Mouse (Mus musculus): ENCODE measurements around the gene Trpm5. TPM values are rescaled to one million over a fixed set of nuclear protein-coding genes. Genes with fewer than 3 reads are reported as not detected.
A peak's percentile ranks its signal among the peaks of the same experiment; 100 is the strongest.

Trpm5 gene
- total RNA-seq, 1 experiment: 1.0 TPM

DNA sequence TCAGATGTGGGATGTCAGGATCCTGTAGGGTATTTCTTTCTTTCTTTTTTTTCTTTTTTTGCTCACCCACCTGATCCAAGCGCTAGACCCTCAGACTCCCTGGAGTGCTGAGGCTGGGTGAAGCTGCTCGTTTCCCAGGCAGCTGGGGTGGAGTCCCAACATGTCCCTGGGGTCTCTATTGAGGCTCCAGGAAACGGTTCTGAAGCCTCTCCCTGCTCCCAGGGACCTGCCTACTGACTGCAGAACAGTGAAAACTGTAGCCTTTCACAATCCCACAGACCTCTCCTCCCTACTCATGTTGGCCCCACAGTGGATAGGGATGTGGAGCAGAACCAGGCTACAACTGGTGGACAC lies 39.9 kb downstream of the Trpm5 start:
- Histone ChIP-seq H3K27ac (ENCODE audit: insufficient read depth, low read depth, low read length, poor library complexity, severe bottlenecking) (peak overlapping the region; percentile 6; the same call in 1 of the 2 replicates), H3K9ac (ENCODE audit: insufficient read depth, low read depth, low read length, poor library complexity, severe bottlenecking) (peak overlapping the region; percentile 84), H3K4me3 (ENCODE audit: insufficient read depth in 1 of 2, low read depth in 1 of 2, low read length in 2 of 2, poor library complexity in 1 of 2, severe bottlenecking in 1 of 2) (peak overlapping the region; percentile 80 to 86), H3K9me3 (ENCODE audit: control insufficient read depth, insufficient read depth, low read depth, low read length) (no peaks in the 10 kb centered on the region), H3K36me3 (ENCODE audit: control insufficient read depth, insufficient read depth, low read length, poor library complexity, severe bottlenecking) (peaks cover 31% of the 10 kb centered on the region), H3K4me1 (ENCODE audit: control insufficient read depth in 2 of 2, insufficient read depth in 2 of 2, low read length in 2 of 2, poor library complexity in 1 of 2) (peaks cover 3 to 18% of the 10 kb centered on the region in 2 experiments; a peak in 3 of 4 replicates)
- DNase-seq (ENCODE audit: low read depth, low spot score): no peak
- in situ Hi-C loops (cut with MboI; ENCODE audit: low sequenced_read_pairs in 2 of 2, unreplicated experiment in 2 of 2): no loop called here
- no peak for TF ChIP-seq HCFC1 (IDR thresholded peaks at IDR 0.05; ENCODE audit: borderline replicate concordance, insufficient read depth, low read length)
- no peak for TF ChIP-seq CHD2 (IDR thresholded peaks at IDR 0.05; ENCODE audit: low read depth, low read length)
- no peak for TF ChIP-seq ZNF384 (IDR thresholded peaks at IDR 0.05; ENCODE audit: low read depth, low read length)
- no peak for TF ChIP-seq MAFK (IDR thresholded peaks at IDR 0.05; ENCODE audit: insufficient read depth, low read depth, low read length)
- no peak for TF ChIP-seq ZC3H11A (IDR thresholded peaks at IDR 0.05; ENCODE audit: borderline replicate concordance, low read depth, low read length)

DNA sequence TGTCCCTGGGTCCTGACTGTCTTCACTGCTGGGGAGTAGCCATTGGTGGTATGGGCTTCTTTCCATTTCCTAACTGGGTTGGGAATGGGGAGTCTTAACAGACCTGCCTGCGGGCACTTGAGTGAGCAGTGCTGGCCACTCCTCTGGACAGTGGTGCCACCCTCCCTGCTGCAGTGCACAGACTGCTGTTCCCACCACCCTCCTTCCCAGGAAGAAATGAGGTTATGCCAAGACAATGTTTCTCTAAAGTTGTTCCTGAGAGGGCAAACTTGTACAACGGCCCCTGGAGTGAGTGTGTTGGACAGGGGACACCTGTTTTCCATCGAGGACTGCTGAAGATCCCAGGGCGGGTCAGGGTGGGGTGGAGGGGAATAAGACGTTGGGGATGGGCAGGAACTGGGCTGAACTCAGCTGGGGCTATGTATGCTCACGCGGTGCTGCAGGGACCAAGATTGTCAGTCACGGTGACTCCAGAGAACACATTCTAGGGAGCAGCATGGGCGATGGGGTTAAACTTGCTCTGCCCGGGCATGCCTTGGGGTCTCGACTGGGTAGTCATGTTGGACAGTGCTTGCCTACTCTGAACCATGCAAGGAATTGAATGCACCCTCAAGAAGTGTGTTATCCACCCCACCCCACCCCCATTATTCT lies 40.4 kb downstream of the Trpm5 start:
- H3K27ac ChIP-seq (ENCODE audit: insufficient read depth, low read depth, low read length, poor library complexity, severe bottlenecking): peak overlapping the region; percentile 6; the same call in 1 of the 2 replicates

DNA sequence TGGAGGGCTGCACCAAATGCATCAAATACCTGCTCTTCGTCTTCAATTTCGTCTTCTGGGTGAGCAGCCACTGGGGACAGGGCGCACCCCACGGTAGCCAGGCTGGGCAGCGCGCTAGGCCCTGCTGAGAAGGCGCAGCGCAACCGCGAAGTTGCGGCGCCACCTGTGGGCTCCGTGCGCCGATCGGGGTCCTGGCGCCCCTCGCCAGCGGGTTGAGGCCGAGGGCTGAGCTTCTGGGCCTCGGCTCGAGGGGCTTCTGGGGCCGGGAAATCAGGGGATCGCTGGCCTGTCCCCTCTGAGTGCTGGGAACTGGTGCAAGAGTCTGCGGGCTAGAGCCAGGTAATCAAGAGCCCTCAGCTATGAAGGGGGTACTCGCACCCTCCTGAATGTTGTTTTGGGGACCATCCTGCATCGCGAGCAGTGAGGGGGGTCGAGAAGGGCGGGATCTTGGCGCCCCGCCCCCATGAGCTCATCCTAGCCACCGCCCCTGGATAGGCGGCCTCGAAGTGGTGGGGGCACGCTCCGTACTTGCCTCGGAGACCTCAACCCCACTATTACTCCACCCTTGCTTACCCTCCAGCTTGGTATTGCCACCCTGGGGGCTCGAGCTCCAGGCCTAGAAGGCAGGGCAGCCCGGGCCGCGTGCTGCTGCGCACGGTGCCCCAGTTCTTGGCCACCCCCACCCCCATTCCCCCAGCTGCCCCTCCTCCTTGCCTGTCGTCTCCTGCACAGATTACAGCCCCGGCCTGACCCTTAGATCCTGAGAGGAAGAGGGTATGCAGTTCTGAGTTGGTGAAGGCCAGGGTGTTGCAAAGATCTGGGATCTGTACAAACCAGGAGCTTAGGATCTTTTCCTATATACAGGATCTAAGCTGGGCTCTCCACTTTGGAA lies 41.2 kb downstream of the Trpm5 start:
- Histone ChIP-seq H3K4me1 (ENCODE audit: control insufficient read depth in 2 of 2, insufficient read depth in 2 of 2, low read length in 2 of 2, poor library complexity in 1 of 2) (peaks cover 3 to 21% of the 10 kb centered on the region in 2 experiments; a peak in 3 of 4 replicates), H3K36me3 (ENCODE audit: control insufficient read depth, insufficient read depth, low read length, poor library complexity, severe bottlenecking) (peaks cover 26% of the 10 kb centered on the region), H3K27ac (ENCODE audit: insufficient read depth, low read depth, low read length, poor library complexity, severe bottlenecking) (peak overlapping the region; percentile 45), H3K9me3 (ENCODE audit: control insufficient read depth, insufficient read depth, low read depth, low read length) (no peaks in the 10 kb centered on the region), H3K4me3 (ENCODE audit: insufficient read depth in 1 of 2, low read depth in 1 of 2, low read length in 2 of 2, poor library complexity in 1 of 2, severe bottlenecking in 1 of 2) (peak overlapping the region; percentile 80 to 86), H3K9ac (ENCODE audit: insufficient read depth, low read depth, low read length, poor library complexity, severe bottlenecking) (peak overlapping the region; percentile 84)
- DNase-seq (ENCODE audit: low read depth, low spot score): no peak
- in situ Hi-C loops (cut with MboI; ENCODE audit: low sequenced_read_pairs in 2 of 2, unreplicated experiment in 2 of 2): no loop called here
- TF ChIP-seq ZNF384 (IDR thresholded peaks at IDR 0.05; ENCODE audit: low read depth, low read length) (no peak), HCFC1 (IDR thresholded peaks at IDR 0.05; ENCODE audit: borderline replicate concordance, insufficient read depth, low read length) (no peak)

More for the DNA sequence above, 40.4 kb downstream of the Trpm5 start:
- TF ChIP-seq ZC3H11A (IDR thresholded peaks at IDR 0.05; ENCODE audit: borderline replicate concordance, low read depth, low read length): no peak
- no peak for TF ChIP-seq ZNF384 (IDR thresholded peaks at IDR 0.05; ENCODE audit: low read depth, low read length)
- TF ChIP-seq MAFK (IDR thresholded peaks at IDR 0.05; ENCODE audit: insufficient read depth, low read depth, low read length): no peak
- no peak for TF ChIP-seq HCFC1 (IDR thresholded peaks at IDR 0.05; ENCODE audit: borderline replicate concordance, insufficient read depth, low read length)
- no peak for TF ChIP-seq CHD2 (IDR thresholded peaks at IDR 0.05; ENCODE audit: low read depth, low read length)
- H3K4me1 ChIP-seq (ENCODE audit: control insufficient read depth in 2 of 2, insufficient read depth in 2 of 2, low read length in 2 of 2, poor library complexity in 1 of 2): peaks cover 3 to 21% of the 10 kb centered on the region in 2 experiments; a peak in 3 of 4 replicates
- no peak for DNase-seq (ENCODE audit: low read depth, low spot score)
- H3K9me3 ChIP-seq (ENCODE audit: control insufficient read depth, insufficient read depth, low read depth, low read length): no peaks in the 10 kb centered on the region
- peak overlapping the region; percentile 84 for H3K9ac ChIP-seq (ENCODE audit: insufficient read depth, low read depth, low read length, poor library complexity, severe bottlenecking)
- peaks cover 28% of the 10 kb centered on the region for H3K36me3 ChIP-seq (ENCODE audit: control insufficient read depth, insufficient read depth, low read length, poor library complexity, severe bottlenecking)
- in situ Hi-C loops (cut with MboI; ENCODE audit: low sequenced_read_pairs in 2 of 2, unreplicated experiment in 2 of 2): no loop called here
- H3K4me3 ChIP-seq (ENCODE audit: insufficient read depth in 1 of 2, low read depth in 1 of 2, low read length in 2 of 2, poor library complexity in 1 of 2, severe bottlenecking in 1 of 2): peak overlapping the region; percentile 80 to 86

DNA sequence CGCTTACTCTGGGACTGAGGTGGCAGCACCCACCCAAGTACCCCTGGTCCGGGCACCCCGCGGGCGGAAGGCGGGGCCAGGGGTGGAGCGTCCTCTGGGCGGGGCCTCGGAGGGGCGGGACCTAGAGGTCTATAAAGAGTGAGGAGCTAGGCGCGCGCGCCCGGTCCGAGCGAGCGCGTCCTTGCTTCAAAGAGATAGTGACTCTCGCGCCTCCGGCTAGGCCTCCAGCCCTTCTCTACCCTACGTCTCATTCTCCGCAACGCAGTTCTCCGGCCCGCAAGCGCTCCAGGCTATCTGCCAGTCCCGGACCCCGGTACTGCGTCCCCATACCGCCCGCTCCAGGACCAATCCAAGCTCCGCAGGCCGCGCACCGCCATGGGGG lies 41.8 kb downstream of the Trpm5 start, which contains the start of gene Cd81:
TSS of gene Cd81 (plus strand) at position 114 of the 382 bp plus-strand sequence.
- no peak for DNase-seq (ENCODE audit: low read depth, low spot score)
- Histone ChIP-seq H3K9ac (ENCODE audit: insufficient read depth, low read depth, low read length, poor library complexity, severe bottlenecking) (peak within 1 kb of the TSS; percentile 84), H3K4me3 (ENCODE audit: insufficient read depth in 1 of 2, low read depth in 1 of 2, low read length in 2 of 2, poor library complexity in 1 of 2, severe bottlenecking in 1 of 2) (peak within 1 kb of the TSS; percentile 80 to 86), H3K4me1 (ENCODE audit: control insufficient read depth in 2 of 2, insufficient read depth in 2 of 2, low read length in 2 of 2, poor library complexity in 1 of 2) (peaks cover 3 to 21% of the 10 kb centered on the region in 2 experiments; a peak in 3 of 4 replicates), H3K36me3 (ENCODE audit: control insufficient read depth, insufficient read depth, low read length, poor library complexity, severe bottlenecking) (peaks cover 21% of the 10 kb centered on the region), H3K9me3 (ENCODE audit: control insufficient read depth, insufficient read depth, low read depth, low read length) (no peaks in the 10 kb centered on the region), H3K27ac (ENCODE audit: insufficient read depth, low read depth, low read length, poor library complexity, severe bottlenecking) (peak within 1 kb of the TSS; percentile 45)
- in situ Hi-C loops (cut with MboI; ENCODE audit: low sequenced_read_pairs in 2 of 2, unreplicated experiment in 2 of 2): no loop called here
- TF ChIP-seq ZC3H11A (IDR thresholded peaks at IDR 0.05; ENCODE audit: borderline replicate concordance, low read depth, low read length) (no peak), ZNF384 (IDR thresholded peaks at IDR 0.05; ENCODE audit: low read depth, low read length) (no peak), CHD2 (IDR thresholded peaks at IDR 0.05; ENCODE audit: low read depth, low read length) (no peak), MAFK (IDR thresholded peaks at IDR 0.05; ENCODE audit: insufficient read depth, low read depth, low read length) (no peak), HCFC1 (IDR thresholded peaks at IDR 0.05; ENCODE audit: borderline replicate concordance, insufficient read depth, low read length) (no peak)

Data from ES-E14 (cell line).